Comparison of ENCODE assay signal across 7 mouse cellular contexts in the genomic region with DNA sequence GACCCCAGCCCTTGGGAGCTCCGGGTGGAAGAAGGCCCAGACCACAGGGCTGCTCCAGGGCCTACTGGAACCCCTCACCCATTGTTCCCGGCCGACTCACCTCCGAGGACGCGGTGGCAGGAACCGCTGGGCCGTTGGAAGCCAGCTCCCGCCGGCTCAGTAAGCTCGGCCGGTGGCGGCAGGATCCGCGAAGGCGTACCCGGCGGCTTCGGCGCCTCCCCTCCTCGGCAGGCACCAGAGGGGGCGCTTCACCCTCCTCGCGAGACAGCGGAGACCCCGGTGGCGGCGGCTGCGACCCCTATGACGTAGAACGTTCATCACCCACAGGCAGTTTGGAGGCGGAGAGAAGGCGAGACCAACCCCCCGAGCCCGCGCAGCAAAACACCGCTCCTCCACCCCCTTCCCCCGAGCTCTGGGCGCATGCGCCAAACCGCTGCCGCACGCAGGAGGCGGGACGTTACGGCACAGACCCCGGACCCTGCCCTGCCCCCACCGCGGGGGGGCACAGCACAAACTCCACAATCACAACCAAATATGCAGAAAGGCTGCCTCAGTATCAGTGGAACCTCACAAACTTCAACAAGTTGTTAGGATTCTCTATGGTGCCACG. TPM values are rescaled to one million over a fixed set of nuclear protein-coding genes. Genes with fewer than 3 reads are reported as not detected.
DNase-seq lines count a peak whose midpoint lies in the region; ATAC-seq and TF ChIP-seq lines count a peak whose summit lies in the region.

No protein-coding gene starts in this region.

- no peaks in the 10 kb centered on the region for H3K36me3 ChIP-seq in embryonic facial prominence, embryonic 11.5 days (replicated peaks; ENCODE audit: control insufficient read depth, insufficient read depth, low read depth, low read length)
- no peaks in the 10 kb centered on the region; the same call in 1 of the 2 replicates for H3K36me3 ChIP-seq in kidney, adult 2 months (ENCODE audit: control insufficient read depth, insufficient read depth, low read length)
- peaks cover 50% of the 10 kb centered on the region for H3K36me3 ChIP-seq in limb, embryonic 12.5 days
- no peaks in the 10 kb centered on the region for H3K36me3 ChIP-seq in midbrain, embryonic 15.5 days (replicated peaks)
- 0 out of 2 replicates have a peak, but pooled peaks cover 1% of the 10 kb centered on the region for H3K36me3 ChIP-seq in spleen, adult 2 months (ENCODE audit: control insufficient read depth, insufficient read depth, low read length)

- H3K27ac ChIP-seq in embryonic facial prominence, embryonic 11.5 days (replicated peaks; ENCODE audit: low read depth, low read length) = peak overlapping the region; percentile 93
- H3K27ac ChIP-seq in kidney, adult 2 months (ENCODE audit: insufficient read depth, low read depth, low read length) = peak overlapping the region; percentile 99
- peak overlapping the region; percentile 99 for H3K27ac ChIP-seq in limb, embryonic 12.5 days
- peak overlapping the region; percentile 97 for H3K27ac ChIP-seq in midbrain, embryonic 15.5 days
- peak overlapping the region; percentile 98 for H3K27ac ChIP-seq in spleen, adult 2 months (ENCODE audit: insufficient read depth, low read length)

- DNase-seq in adrenal gland, postnatal 14 days = peak; percentile 97
- DNase-seq in embryonic facial prominence, embryonic 11.5 days (ENCODE audit: low spot score) = peak; percentile 95
- peak; percentile 94 for DNase-seq in heart, adult 18-20 months
- DNase-seq in kidney, adult 2 months = peak; percentile 95
- peak; percentile 60 to 86 for DNase-seq in spleen, adult 2 months (ENCODE audit: low read depth in 1 of 2, low spot score in 2 of 2)

- H3K4me3 ChIP-seq in embryonic facial prominence, embryonic 11.5 days (ENCODE audit: low read depth, low read length) = peak overlapping the region; percentile 74
- peak overlapping the region; percentile 97 for H3K4me3 ChIP-seq in kidney, adult 2 months (ENCODE audit: insufficient read depth, low read depth, low read length)
- H3K4me3 ChIP-seq in limb, embryonic 12.5 days (replicated peaks) = peak overlapping the region; percentile 83
- peak overlapping the region; percentile 88 for H3K4me3 ChIP-seq in midbrain, embryonic 15.5 days
- H3K4me3 ChIP-seq in spleen, adult 2 months (ENCODE audit: extremely low read depth, insufficient read depth, insufficient read length) = peak overlapping the region; percentile 93

- H3K9me3 ChIP-seq in embryonic facial prominence, embryonic 11.5 days (replicated peaks; ENCODE audit: control insufficient read depth, low read length) = no peaks in the 10 kb centered on the region
- no peaks in the 10 kb centered on the region for H3K9me3 ChIP-seq in limb, embryonic 12.5 days
- H3K9me3 ChIP-seq in midbrain, embryonic 15.5 days = no peaks in the 10 kb centered on the region

- H3K4me1 ChIP-seq in embryonic facial prominence, embryonic 11.5 days (ENCODE audit: control insufficient read depth, insufficient read depth, low read length) = no peaks in the 10 kb centered on the region
- H3K4me1 ChIP-seq in kidney, adult 2 months (ENCODE audit: control insufficient read depth, insufficient read depth, low read length) = peaks cover 5% of the 10 kb centered on the region; the same call in 1 of the 2 replicates
- peaks cover 21% of the 10 kb centered on the region for H3K4me1 ChIP-seq in limb, embryonic 12.5 days (replicated peaks)
- H3K4me1 ChIP-seq in midbrain, embryonic 15.5 days = peaks cover 33% of the 10 kb centered on the region
- peaks cover 6% of the 10 kb centered on the region; the same call in 1 of the 2 replicates for H3K4me1 ChIP-seq in spleen, adult 2 months (ENCODE audit: control insufficient read depth, insufficient read depth, insufficient read length)

- peak; percentile 20; the same call in 1 of the 2 replicates for TF ChIP-seq CTCF in kidney, adult 2 months (conservative IDR thresholded peaks at IDR 0.05; ENCODE audit: insufficient read depth, insufficient read length, low read depth, low read length)
- TF ChIP-seq CTCF in spleen, adult 2 months (IDR thresholded peaks at IDR 0.05; ENCODE audit: extremely low read depth, insufficient read depth, insufficient read length, insufficient replicate concordance) = 0 out of 2 replicates have a peak, but pooled peaks have one; percentile 16

- no peaks in the 10 kb centered on the region for H3K27me3 ChIP-seq in embryonic facial prominence, embryonic 11.5 days (ENCODE audit: control insufficient read depth, insufficient read depth, low read length)
- no peaks in the 10 kb centered on the region for H3K27me3 ChIP-seq in kidney, adult 2 months (replicated peaks; ENCODE audit: control insufficient read depth, insufficient read depth, low read length)
- H3K27me3 ChIP-seq in limb, embryonic 12.5 days = no peaks in the 10 kb centered on the region
- H3K27me3 ChIP-seq in midbrain, embryonic 15.5 days (replicated peaks) = no peaks in the 10 kb centered on the region
- H3K27me3 ChIP-seq in spleen, adult 2 months (ENCODE audit: control insufficient read depth, insufficient read depth, low read length) = no peaks in the 10 kb centered on the region

- peak overlapping the region; percentile 88 for H3K4me2 ChIP-seq in embryonic facial prominence, embryonic 11.5 days (ENCODE audit: low read depth, low read length)
- peak overlapping the region; percentile 90 for H3K4me2 ChIP-seq in limb, embryonic 12.5 days
- peak overlapping the region; percentile 89 for H3K4me2 ChIP-seq in midbrain, embryonic 15.5 days

- ATAC-seq in embryonic facial prominence, embryonic 11.5 days (replicated peaks; ENCODE audit: insufficient number of reproducible peaks, low FRiP score, low TSS enrichment, low read depth) = peak; percentile 72
- ATAC-seq in limb, embryonic 12.5 days (ENCODE audit: insufficient number of reproducible peaks, insufficient read depth, low FRiP score, low TSS enrichment, low read depth) = peak; percentile 77
- peak; percentile 85 for ATAC-seq in midbrain, embryonic 15.5 days (replicated peaks)

- H3K9ac ChIP-seq in embryonic facial prominence, embryonic 11.5 days (replicated peaks; ENCODE audit: low read length) = peak overlapping the region; percentile 86
- H3K9ac ChIP-seq in limb, embryonic 12.5 days (replicated peaks) = peak overlapping the region; percentile 86
- H3K9ac ChIP-seq in midbrain, embryonic 15.5 days = peak overlapping the region; percentile 84

- under 1% methylated on average over 43 of the region's 50 CpGs for WGBS in embryonic facial prominence, embryonic 11.5 days
- under 1% methylated on average over 50 of the region's 50 CpGs for WGBS in kidney, adult 2 months
- WGBS in limb, embryonic 12.5 days = 1% methylated on average over 50 of the region's 50 CpGs
- under 1% methylated on average over 50 of the region's 50 CpGs for WGBS in midbrain, embryonic 15.5 days
- under 1% methylated on average over 48 of the region's 50 CpGs for WGBS in spleen, adult 2 months

- peak; percentile 25 for TF ChIP-seq POLR2A in kidney, adult 2 months (IDR thresholded peaks at IDR 0.05; ENCODE audit: low read depth, low read length)
- 0 out of 2 replicates have a peak, but pooled peaks have one; percentile 6 for TF ChIP-seq POLR2A in spleen, adult 2 months (IDR thresholded peaks at IDR 0.05; ENCODE audit: low read depth, low read length)

RNA-seq across cellular contexts. Expression of a gene that starts 1.1 kb away (rescaled TPM):
- 34.0 and 34.3 TPM in 2 replicates for total RNA-seq in adrenal gland, postnatal 14 days (2021)
- 24.0 and 32.9 TPM in 2 replicates for polyA plus RNA-seq in embryonic facial prominence, embryonic 11.5 days (2014; fragmentation: Nextera tagmentation; extraction: Ambion mirVana)
- total RNA-seq in heart, adult 18-20 months (2021) = 10 to 100 TPM; 38.5 to 43.6 TPM
- polyA plus RNA-seq in kidney, adult 2 months (2012; rRNA removed) = 22.8 and 27.6 TPM in 2 replicates
- 26.4 and 34.4 TPM in 2 replicates for polyA plus RNA-seq in limb, embryonic 12.5 days (2016; fragmentation: Nextera tagmentation; extraction: Ambion mirVana)
- 12.5 and 12.7 TPM in 2 replicates for polyA plus RNA-seq in midbrain, embryonic 15.5 days (2015; fragmentation: Nextera tagmentation; extraction: Ambion mirVana)
- 13.1 and 13.9 TPM in 2 replicates for polyA plus RNA-seq in spleen, adult 2 months (2012; rRNA removed)

RNA-seq across cellular contexts. Expression of a gene that starts 1.3 kb away (rescaled TPM):
- total RNA-seq in adrenal gland, postnatal 14 days (2021) = 28.1 TPM in 2 replicates
- 55.9 and 58.1 TPM in 2 replicates for polyA plus RNA-seq in embryonic facial prominence, embryonic 11.5 days (2014; fragmentation: Nextera tagmentation; extraction: Ambion mirVana)
- total RNA-seq in heart, adult 18-20 months (2021) = 10 to 100 TPM in 1 of 2 experiments, 1 to 10 TPM in 1; 9.6 to 10.0 TPM
- polyA plus RNA-seq in kidney, adult 2 months (2012; rRNA removed) = 3.8 and 5.4 TPM in 2 replicates
- polyA plus RNA-seq in limb, embryonic 12.5 days (2016; fragmentation: Nextera tagmentation; extraction: Ambion mirVana) = 57.4 and 58.4 TPM in 2 replicates
- polyA plus RNA-seq in midbrain, embryonic 15.5 days (2015; fragmentation: Nextera tagmentation; extraction: Ambion mirVana) = 30.4 and 30.9 TPM in 2 replicates
- 2.5 and 3.3 TPM in 2 replicates for polyA plus RNA-seq in spleen, adult 2 months (2012; rRNA removed)

RNA-seq across cellular contexts. Expression of a gene that starts 10.9 kb away (rescaled TPM):
- 425 and 435 TPM in 2 replicates for total RNA-seq in adrenal gland, postnatal 14 days (2021)
- 314 and 325 TPM in 2 replicates for polyA plus RNA-seq in embryonic facial prominence, embryonic 11.5 days (2014; fragmentation: Nextera tagmentation; extraction: Ambion mirVana)
- total RNA-seq in heart, adult 18-20 months (2021) = 100 to 1,000 TPM; 498 to 550 TPM
- polyA plus RNA-seq in kidney, adult 2 months (2012; rRNA removed) = 227 and 287 TPM in 2 replicates
- polyA plus RNA-seq in limb, embryonic 12.5 days (2016; fragmentation: Nextera tagmentation; extraction: Ambion mirVana) = 291 and 294 TPM in 2 replicates
- 303 and 312 TPM in 2 replicates for polyA plus RNA-seq in midbrain, embryonic 15.5 days (2015; fragmentation: Nextera tagmentation; extraction: Ambion mirVana)
- 27.5 and 32.9 TPM in 2 replicates for polyA plus RNA-seq in spleen, adult 2 months (2012; rRNA removed)

RNA-seq across cellular contexts. Expression of a gene that starts 28.7 kb away (rescaled TPM):
- total RNA-seq in adrenal gland, postnatal 14 days (2021) = 18.3 and 23.4 TPM in 2 replicates
- 4.6 and 4.7 TPM in 2 replicates for polyA plus RNA-seq in embryonic facial prominence, embryonic 11.5 days (2014; fragmentation: Nextera tagmentation; extraction: Ambion mirVana)
- 1 to 10 TPM; 7.6 to 8.5 TPM for total RNA-seq in heart, adult 18-20 months (2021)
- 14.5 and 19.4 TPM in 2 replicates for polyA plus RNA-seq in kidney, adult 2 months (2012; rRNA removed)
- polyA plus RNA-seq in limb, embryonic 12.5 days (2016; fragmentation: Nextera tagmentation; extraction: Ambion mirVana) = 6.0 and 6.8 TPM in 2 replicates
- polyA plus RNA-seq in midbrain, embryonic 15.5 days (2015; fragmentation: Nextera tagmentation; extraction: Ambion mirVana) = 2.6 and 4.2 TPM in 2 replicates
- polyA plus RNA-seq in spleen, adult 2 months (2012; rRNA removed) = 22.2 and 23.2 TPM in 2 replicates

Comparison
In these comparisons a context has a peak if more than half of its experiments do, and no peak if none do; other contexts are left out.
1. Peak in every context shown above with its lines: DNase-seq, ATAC-seq, H3K4me3 ChIP-seq and H3K27ac ChIP-seq.